Mouse (Mus musculus) telencephalon, adult 2 months (tissue): Measurements from ENCODE around the gene Lsm6.

Experiments
- DNase-seq: peaks from one replicate; pipeline ENCODE4 v3.0.0-alpha.2; 2011; ENCODE audit warnings: low read depth, low spot score

Lsm6 gene

DNA sequence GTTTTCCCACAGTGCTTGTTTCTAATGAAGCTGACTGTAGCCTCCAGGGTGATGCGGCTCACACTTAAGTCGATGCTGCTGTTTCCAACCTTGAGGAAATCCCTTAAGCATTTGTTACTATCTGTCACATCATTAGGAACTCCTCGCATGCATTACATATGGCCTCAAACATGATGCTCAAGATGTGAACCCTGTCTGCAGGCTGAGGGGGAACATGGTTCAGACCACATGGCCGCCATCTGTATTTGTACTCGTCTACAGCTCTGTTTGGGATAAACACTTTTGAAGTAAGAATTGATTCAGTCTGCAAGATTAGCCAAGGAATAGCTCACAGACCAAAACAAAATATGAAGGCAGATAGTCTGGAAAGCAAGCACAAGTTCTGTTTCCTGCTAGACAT, 14.9 kb downstream of the Lsm6 start:
- DNase-seq, result no peak

DNA sequence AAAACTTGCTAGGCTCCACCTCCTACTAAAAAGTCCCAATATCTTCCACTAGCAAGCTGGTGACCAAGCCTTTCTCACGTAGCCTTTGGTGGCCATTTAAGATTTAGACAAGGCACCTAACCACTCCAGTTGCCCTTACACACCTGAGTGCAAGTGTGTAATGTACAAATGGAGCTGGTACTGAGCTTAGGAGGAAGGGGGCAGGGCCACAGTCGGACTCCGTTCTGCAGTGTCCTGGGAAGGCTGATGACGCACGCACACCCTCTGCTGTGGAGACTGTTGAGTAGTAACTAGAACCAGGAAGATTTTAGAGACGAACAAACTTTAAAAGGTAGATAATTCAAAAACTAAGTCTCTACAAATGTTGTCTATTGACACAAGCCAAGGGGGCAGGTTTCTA, 19.7 kb downstream of the Lsm6 start:
- no peak for DNase-seq

DNA sequence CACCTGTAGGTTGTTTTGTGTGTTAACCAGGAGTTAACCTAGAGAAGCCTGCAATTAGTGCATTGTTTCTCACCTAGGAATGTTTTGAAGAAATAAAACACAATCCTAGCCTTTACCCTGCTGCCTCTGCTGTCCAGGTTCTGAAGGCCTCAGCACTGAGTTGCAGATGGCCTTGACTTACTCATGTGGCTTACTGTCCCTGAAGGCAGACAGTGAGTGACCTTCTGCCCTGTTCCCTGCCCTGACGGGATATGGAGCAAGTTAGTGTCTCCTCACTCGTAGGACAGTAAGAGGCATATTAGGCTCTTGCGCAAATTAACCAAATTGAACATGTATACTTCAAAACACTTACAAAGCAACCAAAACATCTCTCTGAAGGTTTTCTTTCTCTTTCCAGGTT, 22.3 kb downstream of the Lsm6 start:
- DNase-seq, result no peak

DNA sequence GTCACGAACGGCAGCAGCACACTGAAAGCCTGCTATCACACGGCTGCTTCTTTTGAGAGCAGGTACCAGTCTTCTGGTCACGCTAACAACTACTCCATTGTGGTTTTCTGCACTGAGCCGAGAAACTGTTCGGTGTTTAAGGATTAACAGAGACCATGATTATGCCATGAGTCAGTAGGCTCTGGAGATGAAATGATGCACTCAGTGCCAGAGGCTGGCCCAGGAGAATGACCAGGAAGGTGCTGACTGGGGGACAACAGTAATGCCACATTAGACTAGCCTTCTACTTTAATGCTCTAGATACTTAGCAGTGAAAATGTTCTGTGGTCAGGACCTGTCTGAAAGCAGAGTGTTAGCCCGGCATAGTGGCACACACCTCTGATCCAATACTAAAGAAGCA, 23.0 kb downstream of the Lsm6 start:
- DNase-seq, result no peak

DNA sequence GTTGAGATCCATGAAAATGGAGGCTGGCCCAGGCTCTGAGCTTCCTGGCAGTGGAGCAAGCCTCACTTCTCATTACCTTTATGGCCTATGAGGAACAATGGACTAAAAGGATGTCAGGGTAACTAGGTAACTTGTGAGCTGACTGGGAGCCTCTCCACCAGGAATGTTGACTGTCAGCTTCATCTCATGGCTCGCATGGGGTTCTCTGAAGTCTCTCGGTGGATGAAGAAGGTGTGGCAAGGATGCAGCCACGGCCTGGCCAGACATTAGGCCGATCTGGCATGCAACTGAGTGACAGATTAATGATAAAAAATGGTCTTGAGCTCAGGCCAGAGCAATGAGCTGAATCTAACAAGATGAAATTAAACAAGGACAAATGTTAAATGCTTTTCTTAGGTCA, 27.7 kb downstream of the Lsm6 start:
- DNase-seq, result no peak

- DNase-seq, result no peak
Measured at GRCm38 (mm10) chr8:78776816-78777215, 44.1 kb downstream of the Lsm6 start.

- DNase-seq, result no peak
Measured at GRCm38 (mm10) chr8:78771256-78771655, 49.7 kb downstream of the Lsm6 start.

GRCm38 (mm10) chr8:78770584-78770983, 50.4 kb downstream of the Lsm6 start:
- DNase-seq, result no peak

DNA sequence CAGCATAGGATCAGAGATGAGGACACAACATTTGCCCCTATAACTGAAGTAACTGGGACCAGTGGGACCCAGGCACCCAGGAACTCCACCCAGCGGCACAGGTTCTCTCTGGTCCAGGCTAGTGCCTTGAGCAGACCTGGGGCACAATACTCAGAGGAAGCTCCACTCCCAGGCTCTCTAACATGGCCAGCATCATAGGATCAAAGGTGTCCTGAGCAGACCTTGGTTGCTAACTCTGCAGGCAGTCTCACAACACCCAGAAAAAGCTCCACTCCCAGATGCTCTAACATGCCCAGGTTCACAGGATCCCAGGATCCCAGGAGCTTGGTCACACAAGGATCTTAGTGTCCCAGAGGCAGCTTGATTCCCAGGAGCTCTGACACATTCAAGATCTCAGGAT, 55.4 kb downstream of the Lsm6 start:
- DNase-seq, result no peak

GRCm38 (mm10) chr8:78764976-78765375, 56.0 kb downstream of the Lsm6 start:
- DNase-seq, result no peak

DNA sequence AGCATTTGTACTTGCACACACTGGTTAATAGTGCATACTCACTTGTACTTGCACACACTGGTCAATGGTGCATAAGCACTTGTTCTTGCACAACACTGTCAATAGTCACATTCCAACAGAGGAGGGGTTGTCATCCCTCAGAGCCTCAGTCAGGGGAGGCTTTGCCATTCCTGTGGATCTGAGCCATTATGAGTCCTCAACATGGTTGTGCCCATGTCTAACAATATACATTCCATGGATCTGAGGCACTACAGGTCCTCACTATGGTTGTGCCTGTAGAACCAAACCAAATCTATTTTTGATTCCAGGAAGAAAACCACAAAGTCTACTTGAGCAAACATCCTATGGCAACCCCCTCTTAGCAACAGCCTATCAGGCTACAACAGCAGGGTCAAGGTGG, 61.8 kb downstream of the Lsm6 start:
- DNase-seq, result no peak

- no peak for DNase-seq
Measured at GRCm38 (mm10) chr8:78754986-78755385, 66.0 kb downstream of the Lsm6 start.
